Mouse (Mus musculus) inflammation-experienced regulatory T-cells (primary cell): ENCODE measurements around the gene Vsig10l. TPM values are rescaled to one million over a fixed set of nuclear protein-coding genes. Genes with fewer than 3 reads are reported as not detected.

ENCODE experiments used
- polyA plus RNA-seq, 2 experiments: library from polyadenylated mRNA; unstranded; fragments of 100-300 nt; shearing (Covaris generic); gene quantifications; one replicate each; pipeline ENCODE4 v1.2.1; 2017

The Vsig10l gene
- polyA plus RNA-seq: 1 to 10 TPM; 5.6 to 8.2 TPM

GRCm38 (mm10) chr7:43462851-43463250 lies at the start of gene Vsig10l:
Gene Vsig10l (plus strand): TSS chr7:43463151.

GRCm38 (mm10) chr7:43427406-43427805 lies 35.5 kb upstream of the Vsig10l start, which contains the start of gene Lim2:
Gene Lim2 (plus strand): TSS chr7:43427670.

GRCm38 (mm10) chr7:43436341-43437255 lies 26.4 kb upstream of the Vsig10l start, which contains the start of gene Nkg7:
Gene Nkg7 (plus strand): TSS chr7:43437073.

GRCm38 (mm10) chr7:43440482-43440881 lies 22.5 kb upstream of the Vsig10l start, which contains the start of gene Cldnd2:
Gene Cldnd2 (plus strand): TSS chr7:43440782.

GRCm38 (mm10) chr7:43443917-43444293 lies 19.0 kb upstream of the Vsig10l start, which contains the start of the genes Etfb and Gm45233:
Gene Etfb (plus strand): TSS chr7:43444083.
Gene Gm45233 (plus strand): TSS chr7:43444128.

GRCm38 (mm10) chr7:43489631-43490125 lies 26.7 kb downstream of the Vsig10l start, which contains the start of gene Iglon5:
Gene Iglon5 (minus strand): TSS chr7:43490075.

Other genes with a start within 250 kb of the Vsig10l start
- gene Zfp715, start 149.9 kb upstream of the Vsig10l start, polyA plus RNA-seq: 10 to 100 TPM; 15.9 to 17.1 TPM
- not detected for gene Siglecf, start 111.8 kb upstream of the Vsig10l start, polyA plus RNA-seq
- 1 to 10 TPM; 2.5 to 3.1 TPM for gene Siglecg, start 54.9 kb upstream of the Vsig10l start, polyA plus RNA-seq
- not detected for gene Lim2, start 35.5 kb upstream of the Vsig10l start, polyA plus RNA-seq
- gene Nkg7, start 26.1 kb upstream of the Vsig10l start, polyA plus RNA-seq: 100 to 1,000 TPM; 182 to 285 TPM
- under 1 TPM in 1 of 2 experiments, not detected in 1; 0.50 TPM for gene Cldnd2, start 22.4 kb upstream of the Vsig10l start, polyA plus RNA-seq
- gene Etfb, start 19.1 kb upstream of the Vsig10l start, polyA plus RNA-seq: 100 to 1,000 TPM; 109 to 133 TPM
- not detected for gene Gm45233, start 19.0 kb upstream of the Vsig10l start, polyA plus RNA-seq
- gene Iglon5, start 26.9 kb downstream of the Vsig10l start, polyA plus RNA-seq: under 1 TPM in 1 of 2 experiments, not detected in 1; 0.25 TPM
- gene 4931406B18Rik, start 42.8 kb downstream of the Vsig10l start, polyA plus RNA-seq: under 1 TPM; 0.08 to 0.45 TPM
- gene Cd33, start 81.3 kb downstream of the Vsig10l start, polyA plus RNA-seq: under 1 TPM in 1 of 2 experiments, not detected in 1; 0.10 TPM
- 1 to 10 TPM; 4.8 to 7.8 TPM for gene Zfp658, start 99.1 kb downstream of the Vsig10l start, polyA plus RNA-seq
- gene Zfp719, start 116.5 kb downstream of the Vsig10l start, polyA plus RNA-seq: 10 to 100 TPM in 1 of 2 experiments, 1 to 10 TPM in 1; 7.4 to 11.1 TPM
- not detected for gene Zfp819, start 144.0 kb downstream of the Vsig10l start, polyA plus RNA-seq
- under 1 TPM in 1 of 2 experiments, not detected in 1; 0.18 TPM for gene Ceacam18, start 171.6 kb downstream of the Vsig10l start, polyA plus RNA-seq
- under 1 TPM in 1 of 2 experiments, not detected in 1; 0.20 TPM for gene Siglece, start 197.0 kb downstream of the Vsig10l start, polyA plus RNA-seq
- gene Ctu1, start 208.9 kb downstream of the Vsig10l start, polyA plus RNA-seq: 10 to 100 TPM in 1 of 2 experiments, 1 to 10 TPM in 1; 8.3 to 10.0 TPM
- under 1 TPM in 1 of 2 experiments, not detected in 1; 0.22 TPM for gene Klk14, start 227.3 kb downstream of the Vsig10l start, polyA plus RNA-seq
- gene Klk13, start 249.4 kb downstream of the Vsig10l start, polyA plus RNA-seq: under 1 TPM in 1 of 2 experiments, not detected in 1; 0.26 TPM